Mouse (Mus musculus) liver, embryonic 15.5 days (tissue): Measurements from ENCODE around the gene Slc17a5. TPM values are rescaled to one million over a fixed set of nuclear protein-coding genes. Genes with fewer than 3 reads are reported as not detected.
A peak's percentile ranks its signal among the peaks of the same experiment; 100 is the strongest.
"Not testable (repeated sequence)": the region's sequence is repeated elsewhere in the genome, so short reads cannot be mapped to it uniquely, and the experiment has no call there.

Experiments
- ATAC-seq: fragments of 200-750 bp; cut with Nextera tagmentation; 2 replicates; pipeline ENCODE4 v1.8.0; 2017; ENCODE audit warnings: moderate number of reproducible peaks, mild to moderate bottlenecking, moderate library complexity; ENCODE audit not compliant: insufficient read depth
- H3K27ac ChIP-seq: fragments of 300-500 bp; sonication (generic); replicated peaks from 2 replicates; pipeline ENCODE4 v1.5.1; 2015; ENCODE audit warnings: mild to moderate bottlenecking, inconsistent platforms
- H3K27me3 ChIP-seq: fragments of 300-500 bp; sonication (generic); 2 replicates; pipeline ENCODE4 v1.6.1; 2015; ENCODE audit warnings: mild to moderate bottlenecking, inconsistent platforms
- H3K36me3 ChIP-seq: fragments of 300-500 bp; sonication (generic); replicated peaks from 2 replicates; pipeline ENCODE4 v1.6.1; 2015; ENCODE audit warnings: moderate library complexity, mild to moderate bottlenecking, inconsistent platforms
- H3K4me1 ChIP-seq: fragments of 300-500 bp; sonication (generic); replicated peaks from 2 replicates; pipeline ENCODE4 v1.6.1; 2015; ENCODE audit warnings: inconsistent platforms
- H3K4me2 ChIP-seq: fragments of 300-500 bp; sonication (generic); 2 replicates; pipeline ENCODE4 v1.6.1; 2015; ENCODE audit warnings: moderate library complexity, mild to moderate bottlenecking, inconsistent platforms
- H3K4me3 ChIP-seq: fragments of 300-500 bp; sonication (generic); replicated peaks from 2 replicates; pipeline ENCODE4 v1.5.1; 2015; ENCODE audit warnings: mild to moderate bottlenecking, inconsistent platforms
- H3K9ac ChIP-seq: fragments of 300-500 bp; sonication (generic); 2 replicates; pipeline ENCODE4 v1.6.1; 2015; ENCODE audit warnings: moderate library complexity, mild to moderate bottlenecking, inconsistent platforms
- H3K9me3 ChIP-seq: fragments of 300-500 bp; sonication (generic); replicated peaks from 2 replicates; pipeline ENCODE4 v1.6.1; 2016; ENCODE audit warnings: inconsistent platforms
- WGBS: fragments of 180-500 bp; shearing (Covaris S2); methylation state at CpG from one replicate; pipeline ENCODE4 v1.1.7; 2015; ENCODE audit warnings: mixed read lengths; ENCODE audit not compliant: insufficient replicate concordance; 5-methylcytosine and 5-hydroxymethylcytosine counted together
- polyA plus RNA-seq: library from polyadenylated mRNA; unstranded; fragments of >200 nt; fragmentation: Nextera tagmentation; extraction: Ambion mirVana; gene quantifications from 2 replicates; pipeline ENCODE4 v1.2.1, GENCODE M21; 2015

Gene Slc17a5
- polyA plus RNA-seq, 1 experiment from 2014 or later, result 4.7 TPM

DNA sequence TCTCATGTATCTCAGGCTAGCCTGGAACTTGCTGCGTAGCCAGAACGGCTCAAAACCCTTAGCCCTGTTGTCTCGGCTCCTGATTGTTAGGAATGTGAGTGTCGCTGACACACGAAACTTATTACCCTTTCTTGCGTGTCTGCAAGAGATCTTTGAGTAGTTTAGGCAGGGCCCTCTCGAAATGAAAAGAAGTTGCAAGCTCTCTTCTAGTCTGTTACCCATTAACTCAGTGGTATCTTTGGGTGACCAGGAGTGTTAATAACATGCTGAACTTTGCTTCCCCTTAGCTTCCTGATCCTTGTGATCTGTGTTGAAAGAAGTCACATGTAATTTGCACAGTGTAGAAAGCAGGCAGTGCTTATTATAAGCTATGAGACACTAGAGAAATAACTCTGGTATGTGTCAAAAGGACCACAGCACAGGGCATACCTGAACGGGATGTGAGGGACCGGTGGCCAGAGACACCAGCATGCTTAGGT is 55.5 kb downstream of the Slc17a5 start:
- Histone ChIP-seq H3K4me1 (peaks cover 26% of the 10 kb centered on the region), H3K27me3 (no peaks in the 10 kb centered on the region), H3K4me3 (no peak overlapping the region), H3K9me3 (no peaks in the 10 kb centered on the region), H3K9ac (no peak overlapping the region), H3K27ac (peak overlapping the region; percentile 79), H3K4me2 (peak overlapping the region; percentile 36), H3K36me3 (no peaks in the 10 kb centered on the region)
- 47% methylated on average over 9 of the region's 9 CpGs for WGBS
- ATAC-seq, result peak; percentile 60

DNA sequence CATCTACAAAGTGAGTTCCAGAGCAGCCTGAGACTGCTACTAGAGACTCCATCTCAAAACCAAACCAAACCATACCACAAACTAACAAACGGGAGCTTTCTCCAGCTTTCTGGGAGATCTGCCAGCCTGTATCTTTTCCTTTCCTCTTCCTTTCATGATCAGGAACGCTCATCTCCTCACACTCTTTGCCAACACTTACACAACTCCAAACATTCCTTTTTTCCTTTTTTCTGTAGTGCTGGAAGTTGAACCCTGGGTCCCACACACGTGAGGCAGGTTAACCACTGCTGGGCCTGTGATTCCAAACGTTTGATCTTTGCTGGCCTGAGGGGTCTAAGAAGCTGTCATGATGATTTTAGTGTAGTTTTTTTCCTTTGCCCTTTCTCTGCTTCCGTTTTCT is 56.0 kb downstream of the Slc17a5 start:
- WGBS, result 35% methylated on average over 5 of the region's 5 CpGs
- H3K27ac ChIP-seq, result peak overlapping the region; percentile 79
- ATAC-seq, result no peak
- no peaks in the 10 kb centered on the region for H3K27me3 ChIP-seq
- H3K4me2 ChIP-seq, result no peak overlapping the region
- no peaks in the 10 kb centered on the region for H3K36me3 ChIP-seq
- H3K4me3 ChIP-seq, result no peak overlapping the region
- H3K4me1 ChIP-seq, result peaks cover 32% of the 10 kb centered on the region
- no peaks in the 10 kb centered on the region for H3K9me3 ChIP-seq
- no peak overlapping the region for H3K9ac ChIP-seq

DNA sequence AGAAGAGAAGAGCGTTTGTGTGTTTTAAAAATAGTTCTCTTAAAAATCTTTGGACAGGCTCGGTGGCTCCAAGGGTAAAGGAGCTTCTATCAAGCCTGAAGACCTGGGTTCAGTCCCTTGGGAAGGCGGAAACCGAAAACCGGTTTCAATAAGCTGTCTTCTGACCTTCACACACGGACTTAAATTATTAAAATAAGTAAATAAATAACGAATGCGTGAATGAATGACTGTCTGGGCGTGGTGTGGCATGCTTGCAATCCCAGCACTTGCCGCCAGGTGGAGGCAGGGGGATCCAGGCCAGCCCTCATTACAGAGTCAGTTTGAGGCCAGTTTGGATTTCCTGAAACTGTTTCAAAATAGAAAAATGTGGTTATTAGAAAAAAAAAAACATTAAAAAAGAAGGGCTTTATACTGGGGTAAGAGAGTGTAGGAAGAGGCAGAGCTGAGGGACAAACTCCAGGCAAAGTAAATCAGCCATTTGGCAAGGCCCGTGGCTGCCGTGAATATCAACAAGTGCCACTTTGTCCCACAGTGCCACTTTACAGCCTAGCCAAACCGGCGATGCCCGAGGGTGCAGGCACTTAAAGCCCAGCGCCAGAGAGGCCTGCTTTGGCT is 60.0 kb downstream of the Slc17a5 start:
- Histone ChIP-seq H3K4me2 (peak overlapping the region; percentile 94), H3K4me3 (peak overlapping the region; percentile 62), H3K4me1 (peaks cover 33% of the 10 kb centered on the region), H3K36me3 (no peaks in the 10 kb centered on the region), H3K9ac (peak overlapping the region; percentile 57), H3K27me3 (peaks cover 7% of the 10 kb centered on the region; the same call in 1 of the 2 replicates), H3K27ac (peak overlapping the region; percentile 74), H3K9me3 (no peaks in the 10 kb centered on the region)
- 1% methylated on average over 16 of the region's 16 CpGs for WGBS
- peak; percentile 55 for ATAC-seq

DNA sequence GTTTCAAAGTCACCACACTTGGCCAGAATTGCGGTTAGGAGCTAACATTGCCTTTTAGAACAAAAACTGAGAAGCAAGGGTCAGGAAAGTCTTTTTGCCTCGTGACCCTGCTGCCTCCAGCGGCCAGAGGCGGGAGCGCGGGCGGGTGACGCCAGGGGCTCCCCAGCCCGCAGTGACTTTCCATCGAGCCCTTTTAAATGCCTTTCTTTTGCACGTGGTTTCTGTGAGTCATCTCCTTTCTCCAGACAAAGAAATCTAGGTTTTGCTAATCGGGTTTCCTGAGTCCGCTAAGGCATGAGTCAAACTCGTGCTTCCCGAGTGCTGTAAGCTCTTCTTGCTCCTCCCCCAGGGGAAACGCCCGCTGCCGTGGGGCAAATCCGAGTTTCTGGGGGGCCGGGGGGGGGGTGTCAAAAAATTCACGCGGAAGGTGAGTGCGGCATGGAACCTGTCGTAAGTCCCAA is 60.5 kb downstream of the Slc17a5 start:
- peak overlapping the region; percentile 94 for H3K4me2 ChIP-seq
- ATAC-seq, result peak; percentile 63
- H3K9me3 ChIP-seq, result no peaks in the 10 kb centered on the region
- peak overlapping the region; percentile 57 for H3K9ac ChIP-seq
- peak overlapping the region; percentile 74 for H3K27ac ChIP-seq
- peak overlapping the region; percentile 62 for H3K4me3 ChIP-seq
- under 1% methylated on average over 24 of the region's 24 CpGs for WGBS
- peaks cover 8% of the 10 kb centered on the region; the same call in 1 of the 2 replicates for H3K27me3 ChIP-seq
- H3K36me3 ChIP-seq, result no peaks in the 10 kb centered on the region
- H3K4me1 ChIP-seq, result peaks cover 33% of the 10 kb centered on the region

DNA sequence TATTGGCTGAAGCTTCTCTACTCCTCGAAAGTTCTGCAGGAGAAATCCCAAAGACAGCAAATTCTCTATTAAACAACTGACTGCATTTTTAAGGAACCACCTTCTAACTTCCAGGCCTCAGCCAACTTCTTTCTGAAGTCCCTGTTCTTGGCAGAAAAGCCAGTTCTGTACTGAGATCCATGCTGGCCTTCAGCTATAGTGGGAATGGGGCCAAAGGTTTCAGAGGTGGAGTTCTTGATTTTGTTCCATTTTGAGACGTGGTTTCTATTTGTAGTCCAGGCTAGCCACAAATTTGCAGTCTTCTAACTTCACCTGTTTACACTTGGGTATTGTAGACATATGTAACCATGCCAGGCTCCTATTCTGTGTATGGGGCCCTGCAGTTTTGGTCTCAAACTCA is 61.6 kb downstream of the Slc17a5 start:
- no peak overlapping the region for H3K9ac ChIP-seq
- no peak for ATAC-seq
- H3K27me3 ChIP-seq, result peaks cover 10% of the 10 kb centered on the region
- no peaks in the 10 kb centered on the region for H3K9me3 ChIP-seq
- H3K36me3 ChIP-seq, result no peaks in the 10 kb centered on the region
- H3K4me2 ChIP-seq, result no peak overlapping the region
- peaks cover 34% of the 10 kb centered on the region for H3K4me1 ChIP-seq
- peak overlapping the region; percentile 74; the same call in 1 of the 2 replicates for H3K27ac ChIP-seq
- WGBS, result 74% methylated on average over 2 of the region's 2 CpGs
- H3K4me3 ChIP-seq, result no peak overlapping the region

DNA sequence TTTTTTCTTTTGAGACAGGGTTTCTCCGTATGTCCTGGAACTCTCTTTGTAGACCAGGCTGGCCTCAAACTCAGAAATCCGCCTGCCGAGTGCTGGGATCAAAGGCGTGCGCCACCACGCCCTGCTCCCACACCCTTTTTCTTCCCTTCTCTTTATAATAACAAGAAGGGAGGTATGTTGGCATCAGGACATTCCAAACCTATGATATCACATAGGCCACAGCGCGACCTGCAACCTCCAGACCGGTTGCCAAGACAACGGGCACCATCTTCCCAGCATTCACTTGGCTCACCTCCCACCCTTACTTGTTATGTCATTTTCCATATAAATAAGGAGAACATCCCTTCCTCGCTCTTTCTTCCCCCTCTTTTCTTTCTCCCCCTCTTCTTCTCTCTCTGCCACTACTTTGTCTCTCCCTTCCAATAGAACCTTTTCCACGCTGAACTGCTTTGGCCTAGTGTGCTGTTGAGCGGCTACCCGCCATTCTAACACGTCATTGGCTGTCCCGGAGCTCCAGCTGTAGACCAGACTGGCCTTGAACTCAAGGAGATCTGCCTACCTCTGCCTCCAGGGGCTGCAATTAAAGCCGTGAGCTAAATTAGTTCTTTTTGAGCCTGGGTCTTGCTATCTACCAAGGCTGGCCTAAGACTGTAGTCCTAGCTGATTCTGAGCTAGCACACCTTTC is 62.2 kb downstream of the Slc17a5 start:
- no peak overlapping the region for H3K4me2 ChIP-seq
- no peak for ATAC-seq
- H3K27me3 ChIP-seq, result peaks cover 12% of the 10 kb centered on the region
- H3K4me3 ChIP-seq, result no peak overlapping the region
- H3K36me3 ChIP-seq, result no peaks in the 10 kb centered on the region
- 83% methylated on average over 17 of the region's 17 CpGs for WGBS
- H3K9me3 ChIP-seq, result no peaks in the 10 kb centered on the region
- peaks cover 40% of the 10 kb centered on the region for H3K4me1 ChIP-seq
- no peak overlapping the region for H3K27ac ChIP-seq
- H3K9ac ChIP-seq, result no peak overlapping the region

DNA sequence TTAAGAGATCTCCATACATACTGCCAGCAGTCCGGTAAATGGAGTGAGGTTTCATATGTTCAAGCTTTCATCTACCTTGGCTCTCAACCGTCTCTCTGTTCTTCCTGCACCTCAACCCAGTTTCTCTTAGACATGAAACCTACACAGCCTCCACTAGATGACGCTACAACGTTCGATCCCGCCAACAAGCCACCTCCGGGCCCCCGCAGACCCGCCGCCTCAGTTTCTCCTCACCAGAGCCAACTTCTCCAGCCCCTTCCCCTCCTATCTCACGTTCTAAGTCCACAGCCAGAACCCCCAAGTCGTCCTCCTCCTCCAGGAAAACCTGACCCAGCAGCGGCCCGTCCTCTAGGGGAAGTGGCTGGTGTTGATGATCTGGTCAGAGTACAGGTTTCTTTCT is 66.2 kb downstream of the Slc17a5 start:
- Histone ChIP-seq H3K9me3 (no peaks in the 10 kb centered on the region), H3K36me3 (no peaks in the 10 kb centered on the region), H3K27ac (no peak overlapping the region), H3K4me3 (peak overlapping the region; percentile 56), H3K4me1 (peaks cover 41% of the 10 kb centered on the region), H3K4me2 (peak overlapping the region; percentile 82), H3K9ac (no peak overlapping the region), H3K27me3 (peaks cover 12% of the 10 kb centered on the region)
- WGBS, result 14% methylated on average over 14 of the region's 14 CpGs
- 0 out of 2 replicates have a peak, but pooled peaks have one; percentile 8 for ATAC-seq

DNA sequence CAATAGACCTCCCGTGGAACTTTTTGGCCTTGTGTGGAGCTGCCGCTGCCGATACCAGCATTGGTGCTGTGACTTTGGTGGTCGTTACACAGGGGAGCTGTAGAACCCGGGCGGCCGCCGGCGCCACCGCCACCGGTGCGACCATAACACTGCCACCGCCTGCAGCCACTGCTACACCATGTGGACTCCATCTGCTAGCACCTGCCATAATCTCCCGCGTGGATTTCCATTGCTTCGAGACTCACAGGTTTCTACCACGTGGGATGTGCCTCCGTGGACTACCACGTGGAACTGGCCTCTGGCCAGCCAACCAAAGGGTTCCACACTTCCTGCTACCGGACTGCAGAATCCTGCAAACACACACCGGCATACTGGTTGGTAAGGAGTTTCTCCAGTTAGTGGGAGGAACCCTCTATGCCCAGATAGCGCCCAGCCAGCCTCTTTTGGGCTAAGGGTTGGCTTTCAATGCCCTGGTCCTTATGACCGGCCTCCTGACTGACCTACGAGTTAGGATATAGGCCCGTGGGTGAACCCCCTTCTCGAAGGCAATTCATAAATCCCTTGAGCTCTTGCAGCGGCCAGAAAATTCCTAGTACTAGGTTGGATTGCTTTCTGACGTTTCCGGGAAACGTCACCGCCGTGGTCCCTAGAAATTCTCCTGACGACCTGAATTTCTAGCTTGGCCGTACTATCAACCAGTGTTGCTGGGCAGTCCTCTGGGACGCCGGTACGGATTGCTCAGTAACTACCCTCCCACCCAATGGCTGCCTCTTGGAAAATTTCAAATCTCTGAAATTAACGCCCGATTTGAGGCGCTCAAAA is 66.8 kb downstream of the Slc17a5 start:
- Histone ChIP-seq H3K27ac (peak overlapping the region; percentile 68), H3K9ac (peak overlapping the region; percentile 42), H3K9me3 (no peaks in the 10 kb centered on the region), H3K36me3 (no peaks in the 10 kb centered on the region), H3K4me2 (peak overlapping the region; percentile 82), H3K4me1 (peaks cover 40% of the 10 kb centered on the region), H3K4me3 (peak overlapping the region; percentile 56), H3K27me3 (peaks cover 12% of the 10 kb centered on the region)
- ATAC-seq, result peak; percentile 20
- 2% methylated on average over 40 of the region's 40 CpGs for WGBS

DNA sequence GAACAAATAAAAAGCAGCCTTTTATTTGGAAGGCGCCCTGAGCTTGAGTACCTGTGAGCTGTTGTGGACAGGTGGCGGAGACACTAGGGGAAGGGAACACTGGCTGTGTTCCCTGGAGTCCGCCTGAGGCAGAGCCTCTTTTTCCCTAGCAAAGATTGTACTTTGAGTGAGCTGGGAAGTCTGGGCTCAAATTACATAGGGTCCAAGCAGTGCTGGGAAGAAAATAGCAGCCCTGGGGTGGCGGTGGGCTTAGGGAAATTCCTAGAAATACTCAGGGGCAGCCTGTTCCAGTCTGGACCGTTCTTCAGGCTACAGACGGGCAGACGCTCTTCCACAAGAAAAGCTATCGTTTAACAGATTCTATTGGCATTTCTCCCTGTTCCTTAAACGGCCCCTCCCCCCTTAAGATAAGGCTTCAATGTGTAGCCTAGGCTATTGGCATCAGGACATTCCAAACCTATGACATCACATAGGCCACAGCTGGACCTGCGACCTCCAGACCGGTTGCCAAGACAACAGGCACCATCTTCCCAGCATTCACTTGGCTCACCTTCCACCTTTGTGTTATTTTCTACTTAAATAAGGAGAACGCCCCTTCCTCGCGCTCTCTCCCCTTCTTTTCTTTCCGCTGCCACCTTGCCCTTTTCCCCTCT is 67.6 kb downstream of the Slc17a5 start:
- Histone ChIP-seq H3K4me3 (peak overlapping the region; percentile 56), H3K9me3 (no peaks in the 10 kb centered on the region), H3K27ac (peak overlapping the region; percentile 68), H3K4me1 (peaks cover 43% of the 10 kb centered on the region), H3K36me3 (no peaks in the 10 kb centered on the region), H3K27me3 (peaks cover 12% of the 10 kb centered on the region), H3K9ac (peak overlapping the region; percentile 42; the same call in 1 of the 2 replicates), H3K4me2 (peak overlapping the region; percentile 82)
- whole genome bisulfite sequencing, result 20% methylated on average over 15 of the region's 15 CpGs
- peak; percentile 47 for ATAC-seq

DNA sequence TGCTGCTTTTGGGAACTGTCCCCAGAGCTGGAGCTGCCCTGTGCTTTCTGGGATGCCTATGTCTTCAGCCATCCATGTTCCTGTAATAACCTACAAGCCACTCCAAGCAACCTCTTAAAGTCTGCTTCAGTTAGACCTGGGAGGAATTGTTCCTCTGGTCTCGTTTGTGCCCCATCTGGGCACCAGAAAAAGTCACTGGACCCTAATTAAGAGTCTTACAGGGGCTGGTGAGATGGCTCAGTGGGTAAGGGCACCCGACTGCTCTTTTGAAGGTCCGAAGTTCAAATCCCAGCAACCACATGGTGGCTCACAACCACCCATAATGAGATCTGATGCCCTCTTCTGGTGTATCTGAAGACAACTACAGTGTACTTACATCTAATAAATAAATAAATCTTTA is 70.6 kb downstream of the Slc17a5 start:
- peak overlapping the region; percentile 24; the same call in 1 of the 2 replicates for H3K27ac ChIP-seq
- not testable (repeated sequence) for H3K9me3 ChIP-seq, H3K36me3 ChIP-seq, H3K9ac ChIP-seq, ATAC-seq, H3K4me3 ChIP-seq, H3K27me3 ChIP-seq, H3K4me2 ChIP-seq
- H3K4me1 ChIP-seq, result peaks cover 62% of the 10 kb centered on the region
- 60% methylated on average over 3 of the region's 3 CpGs for WGBS
